Mouse (Mus musculus) cerebellum, adult 2 months (tissue): Measurements from ENCODE around the gene Ino80.

ENCODE experiments used
- CTCF ChIP-seq: fragments of 200-500 bp; IDR thresholded peaks from 2 replicates; pipeline ENCODE4 v1.5.1; 2011; ENCODE audit warnings: low read depth, mild to moderate bottlenecking, control low read depth, low read length, moderate library complexity, borderline replicate concordance; ENCODE audit not compliant: insufficient read depth
- POLR2A ChIP-seq: fragments of 200-500 bp; IDR thresholded peaks from 2 replicates; pipeline ENCODE4 v1.6.1; 2011; ENCODE audit warnings: low read length, control low read depth, borderline replicate concordance; ENCODE audit not compliant: insufficient read depth

GRCm38 (mm10) chr2:119408278-119408677 is 69.2 kb downstream of the Ino80 start:
- TF ChIP-seq POLR2A: no peak
- TF ChIP-seq CTCF: no peak
